Mouse (Mus musculus): Measurements from ENCODE around the gene Slc17a1. TPM values are rescaled to one million over a fixed set of nuclear protein-coding genes. Genes with fewer than 3 reads are reported as not detected.

Gene Slc17a1
- total and polyA plus RNA-seq, 3 experiments, result not detected

DNA sequence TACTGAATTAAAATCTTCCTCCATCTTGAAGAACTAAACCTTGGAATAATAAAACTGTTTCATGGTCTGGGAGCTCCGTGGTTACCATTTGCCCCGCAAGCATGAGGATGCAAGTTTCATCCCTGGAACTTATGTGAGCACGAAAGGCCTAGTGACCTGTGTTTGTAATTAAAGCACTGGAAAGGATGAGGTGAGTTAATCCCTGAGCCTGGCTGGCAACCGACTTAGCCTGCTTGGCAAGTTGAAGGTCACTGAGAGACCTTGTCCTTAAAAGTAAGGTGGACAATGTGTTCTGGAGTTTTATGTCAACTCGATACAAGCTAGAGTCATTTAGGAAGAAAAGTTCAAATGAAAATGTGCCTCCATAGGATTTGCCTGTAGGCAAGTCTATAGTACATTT, 32.7 kb upstream of the Slc17a1 start:
- in situ Hi-C loops (cut with MboI; ENCODE audit: low pct_ligation_motif_present, low pct_unique_long_range_greater_than_20kb, low sequenced_read_pairs), result loop anchor here (25.0 kb wide), 1 partner anchor 452 kb away; the partner anchor contains the start of gene Carmil1
- H3K27me3 ChIP-seq (replicated peaks), result no peaks in the 10 kb centered on the region
- dilution Hi-C loops (cut with MboI; ENCODE audit: extremely low pct_ligation_motif_present, extremely low pct_unique_long_range_greater_than_20kb, low sequenced_read_pairs), result no loop called here
- H3K4me1 ChIP-seq (ENCODE audit: control insufficient read depth in 1 of 2, insufficient read depth in 2 of 2), result no peaks in the 10 kb centered on the region
- no peak overlapping the region for H3K4me3 ChIP-seq (replicated peaks in 1 of 3; ENCODE audit: low read depth in 2 of 3, low read length in 2 of 3, poor library complexity in 1 of 3)
- no peak overlapping the region for H3K27ac ChIP-seq (ENCODE audit: insufficient read depth, low read depth)
- H3K9ac ChIP-seq (ENCODE audit: insufficient read depth, low read depth), result no peak overlapping the region
- no peaks in the 10 kb centered on the region for H3K9me3 ChIP-seq (replicated peaks; ENCODE audit: low read length)
- no peaks in the 10 kb centered on the region for H3K36me3 ChIP-seq (replicated peaks in 1 of 2; ENCODE audit: control insufficient read depth in 1 of 2, insufficient read depth in 1 of 2, low read length in 1 of 2)
- no peak overlapping the region for H3K4me2 ChIP-seq (ENCODE audit: insufficient read depth, low read depth, poor library complexity, severe bottlenecking)
- DNase-seq (ENCODE audit: extremely low read depth), result no peak
- TF ChIP-seq RAD21 (IDR thresholded peaks at IDR 0.05; ENCODE audit: low read depth, low read length), result no peak
- no peak for TF ChIP-seq GABPA (IDR thresholded peaks at IDR 0.05; ENCODE audit: insufficient replicate concordance, low read depth, low read length)
- no peak for TF ChIP-seq MEF2A (IDR thresholded peaks at IDR 0.05; ENCODE audit: borderline replicate concordance, low read depth, low read length)
- TF ChIP-seq ZKSCAN1 (IDR thresholded peaks at IDR 0.05; ENCODE audit: borderline replicate concordance, low read depth, low read length), result no peak
- no peak for TF ChIP-seq TCF12 (IDR thresholded peaks at IDR 0.05; ENCODE audit: low read depth, low read length)
- TF ChIP-seq MXI1 (IDR thresholded peaks at IDR 0.05; ENCODE audit: low read depth, low read length), result no peak
- no peak for TF ChIP-seq ZMIZ1 (IDR thresholded peaks at IDR 0.05; ENCODE audit: low read depth, low read length)
- TF ChIP-seq ETS1 (conservative IDR thresholded peaks at IDR 0.05; ENCODE audit: low read depth, low read length), result no peak
- TF ChIP-seq CHD1 (IDR thresholded peaks at IDR 0.05; ENCODE audit: low read depth, low read length), result no peak
- TF ChIP-seq ZNF384 (IDR thresholded peaks at IDR 0.05; ENCODE audit: low read depth, low read length), result no peak
- TF ChIP-seq NELFE (IDR thresholded peaks at IDR 0.05; ENCODE audit: low read depth, low read length), result no peak
- TF ChIP-seq ZC3H11A (IDR thresholded peaks at IDR 0.05; ENCODE audit: low read depth, low read length), result no peak
- TF ChIP-seq MAFK (IDR thresholded peaks at IDR 0.05; ENCODE audit: insufficient replicate concordance, low read length), result no peak
- no peak for TF ChIP-seq IRF4 (IDR thresholded peaks at IDR 0.05; ENCODE audit: low read depth, low read length)
- TF ChIP-seq USF1 (IDR thresholded peaks at IDR 0.05; ENCODE audit: low read depth, low read length), result no peak
- H3K79me2 ChIP-seq (replicated peaks; ENCODE audit: control insufficient read depth, extremely low read depth, insufficient read depth, poor library complexity, severe bottlenecking), result no peaks in the 10 kb centered on the region

DNA sequence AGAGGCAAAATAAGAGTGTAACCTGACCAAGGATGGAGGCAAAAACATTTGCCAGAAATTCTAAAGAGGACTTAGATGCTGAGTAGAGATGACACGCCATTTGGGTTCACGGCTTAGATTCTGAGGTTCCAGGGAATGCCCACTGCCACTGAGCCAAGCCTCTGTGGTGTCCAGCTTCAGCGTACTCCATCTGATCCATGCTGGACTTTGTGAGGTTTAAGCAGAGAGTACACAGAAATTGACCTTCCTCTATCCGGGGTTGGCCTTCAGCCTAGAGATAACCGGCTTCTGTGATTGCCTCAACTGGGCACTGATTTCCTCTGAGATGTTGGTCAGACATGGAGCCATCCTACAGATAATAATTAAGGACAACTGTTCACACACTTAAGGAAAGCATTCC, 30.9 kb upstream of the Slc17a1 start:
- Histone ChIP-seq H3K79me2 (replicated peaks; ENCODE audit: control insufficient read depth, extremely low read depth, insufficient read depth, poor library complexity, severe bottlenecking) (no peaks in the 10 kb centered on the region), H3K9me3 (replicated peaks; ENCODE audit: low read length) (no peaks in the 10 kb centered on the region), H3K4me2 (ENCODE audit: insufficient read depth, low read depth, poor library complexity, severe bottlenecking) (no peak overlapping the region), H3K9ac (ENCODE audit: insufficient read depth, low read depth) (no peak overlapping the region), H3K4me1 (ENCODE audit: control insufficient read depth in 1 of 2, insufficient read depth in 2 of 2) (no peaks in the 10 kb centered on the region), H3K27me3 (replicated peaks) (no peaks in the 10 kb centered on the region), H3K27ac (ENCODE audit: insufficient read depth, low read depth) (no peak overlapping the region), H3K4me3 (replicated peaks in 1 of 3; ENCODE audit: low read depth in 2 of 3, low read length in 2 of 3, poor library complexity in 1 of 3) (no peak overlapping the region), H3K36me3 (replicated peaks in 1 of 2; ENCODE audit: control insufficient read depth in 1 of 2, insufficient read depth in 1 of 2, low read length in 1 of 2) (no peaks in the 10 kb centered on the region)
- no peak for TF ChIP-seq JUN (IDR thresholded peaks at IDR 0.05; ENCODE audit: insufficient read depth, low read depth, low read length)
- no peak for TF ChIP-seq E2F4 (IDR thresholded peaks at IDR 0.05; ENCODE audit: insufficient replicate concordance, low read depth, low read length)
- TF ChIP-seq HCFC1 (IDR thresholded peaks at IDR 0.05; ENCODE audit: low read depth, low read length), result no peak
- no peak for TF ChIP-seq ZNF384 (IDR thresholded peaks at IDR 0.05; ENCODE audit: low read depth, low read length)
- TF ChIP-seq MAFK (IDR thresholded peaks at IDR 0.05; ENCODE audit: insufficient replicate concordance, low read length), result no peak
- no peak for TF ChIP-seq ZKSCAN1 (IDR thresholded peaks at IDR 0.05; ENCODE audit: borderline replicate concordance, low read depth, low read length)
- TF ChIP-seq MAZ (IDR thresholded peaks at IDR 0.05; ENCODE audit: low read depth, low read length), result no peak
- no peak for TF ChIP-seq ZC3H11A (IDR thresholded peaks at IDR 0.05; ENCODE audit: low read depth, low read length)
- no peak for TF ChIP-seq MXI1 (IDR thresholded peaks at IDR 0.05; ENCODE audit: low read depth, low read length)
- TF ChIP-seq BHLHE40 (IDR thresholded peaks at IDR 0.05; ENCODE audit: low read depth, low read length), result no peak
- no peak for TF ChIP-seq RCOR1 (conservative IDR thresholded peaks at IDR 0.05; ENCODE audit: low read depth, low read length)
- no peak for TF ChIP-seq JUND (conservative IDR thresholded peaks at IDR 0.05; ENCODE audit: low read depth, low read length)
- TF ChIP-seq TCF12 (IDR thresholded peaks at IDR 0.05; ENCODE audit: low read depth, low read length), result no peak
- no peak for TF ChIP-seq NRF1 (IDR thresholded peaks at IDR 0.05; ENCODE audit: low read depth, low read length)
- in situ Hi-C loops (cut with MboI; ENCODE audit: low pct_ligation_motif_present, low pct_unique_long_range_greater_than_20kb, low sequenced_read_pairs) (loop anchor here (25.0 kb wide), 1 partner anchor 451 kb away; the partner anchor contains the start of gene Carmil1), dilution Hi-C loops (cut with MboI; ENCODE audit: extremely low pct_ligation_motif_present, extremely low pct_unique_long_range_greater_than_20kb, low sequenced_read_pairs) (no loop called here)
- DNase-seq (ENCODE audit: extremely low read depth), result no peak

Data from CH12.LX (cell line).